Mouse (Mus musculus) kidney, embryonic 14.5 days (tissue): ENCODE data around the gene Gnas. TPM values are rescaled to one million over a fixed set of nuclear protein-coding genes. Genes with fewer than 3 reads are reported as not detected.

Experiments used
- ATAC-seq: fragments of 200-750 bp; cut with Nextera tagmentation; 2 replicates; pipeline ENCODE4 v1.8.0; 2017; ENCODE audit warnings: moderate number of reproducible peaks, mild to moderate bottlenecking, moderate TSS enrichment, moderate library complexity; ENCODE audit not compliant: low FRiP score, low TSS enrichment
- H3K27ac ChIP-seq: fragments of 300-500 bp; sonication (generic); 2 replicates; pipeline ENCODE4 v1.5.1; 2014; ENCODE audit warnings: low read depth, mild to moderate bottlenecking, low read length, moderate library complexity, mixed read lengths
- H3K27me3 ChIP-seq: fragments of 300-500 bp; sonication (generic); 2 replicates; pipeline ENCODE4 v1.6.1; 2014; ENCODE audit warnings: mild to moderate bottlenecking, low read length; ENCODE audit not compliant: control insufficient read depth, insufficient read depth
- H3K36me3 ChIP-seq: fragments of 300-500 bp; sonication (generic); 2 replicates; pipeline ENCODE4 v1.6.1; 2014; ENCODE audit warnings: low read length, mixed read lengths; ENCODE audit not compliant: control insufficient read depth, insufficient read depth
- H3K4me1 ChIP-seq: fragments of 300-500 bp; sonication (generic); 2 replicates; pipeline ENCODE4 v1.6.1; 2014; ENCODE audit warnings: low read length, mixed read lengths; ENCODE audit not compliant: control insufficient read depth, insufficient read depth
- H3K4me2 ChIP-seq: fragments of 300-500 bp; sonication (generic); replicated peaks from 2 replicates; pipeline ENCODE4 v1.6.1; 2014; ENCODE audit warnings: low read depth, mild to moderate bottlenecking, low read length
- H3K4me3 ChIP-seq: fragments of 300-500 bp; sonication (generic); 2 replicates; pipeline ENCODE4 v1.5.1; 2014; ENCODE audit warnings: mild to moderate bottlenecking, low read length
- H3K9ac ChIP-seq: fragments of 300-500 bp; sonication (generic); 2 replicates; pipeline ENCODE4 v1.6.1; 2014; ENCODE audit warnings: low read depth, mild to moderate bottlenecking, low read length, moderate library complexity
- H3K9me3 ChIP-seq: fragments of 300-500 bp; sonication (generic); 2 replicates; pipeline ENCODE4 v1.6.1; 2016; ENCODE audit warnings: low read length; ENCODE audit not compliant: control insufficient read depth
- WGBS: fragments of 180-500 bp; shearing (Covaris S2); extraction: QIAGEN DNeasy Blood & Tissue Kit; methylation state at CpG from one replicate; pipeline ENCODE4 v1.1.7; 2014; 5-methylcytosine and 5-hydroxymethylcytosine counted together
- polyA plus RNA-seq: library from polyadenylated mRNA; unstranded; fragments of >200 nt; fragmentation: Nextera tagmentation; extraction: Ambion mirVana; gene quantifications from 2 replicates; pipeline ENCODE4 v1.2.1, GENCODE M21; 2014

Gene Gnas
- polyA plus RNA-seq, 1 experiment from 2014 or later: 1,592 TPM

GRCm38 (mm10) chr2:174339701-174340100, 55.6 kb downstream of the Gnas start:
- Histone ChIP-seq H3K27me3 (no peaks in the 10 kb centered on the region), H3K9me3 (no peaks in the 10 kb centered on the region), H3K4me1 (peaks cover 64% of the 10 kb centered on the region), H3K9ac (no peak overlapping the region), H3K27ac (no peak overlapping the region), H3K36me3 (peaks cover 38% of the 10 kb centered on the region), H3K4me2 (no peak overlapping the region), H3K4me3 (no peak overlapping the region)
- ATAC-seq: 0 out of 2 replicates have a peak, but pooled peaks have one; percentile 17
- 82% methylated on average over 1 of the region's 1 CpGs for WGBS

GRCm38 (mm10) chr2:174340229-174340892, 56.2 kb downstream of the Gnas start:
- no peak overlapping the region for H3K4me3 ChIP-seq
- H3K4me2 ChIP-seq: no peak overlapping the region
- no peak overlapping the region for H3K9ac ChIP-seq
- H3K27me3 ChIP-seq: no peaks in the 10 kb centered on the region
- H3K36me3 ChIP-seq: peaks cover 40% of the 10 kb centered on the region
- H3K9me3 ChIP-seq: no peaks in the 10 kb centered on the region
- H3K4me1 ChIP-seq: peaks cover 61% of the 10 kb centered on the region
- 82% methylated on average over 3 of the region's 3 CpGs for whole genome bisulfite sequencing
- H3K27ac ChIP-seq: peak overlapping the region; percentile 12; the same call in 1 of the 2 replicates
- ATAC-seq: no peak

GRCm38 (mm10) chr2:174340893-174341580, 56.9 kb downstream of the Gnas start:
- peaks cover 47% of the 10 kb centered on the region for H3K36me3 ChIP-seq
- ATAC-seq: no peak
- WGBS: 76% methylated on average over 4 of the region's 4 CpGs
- H3K9ac ChIP-seq: no peak overlapping the region
- H3K27ac ChIP-seq: no peak overlapping the region
- no peak overlapping the region for H3K4me3 ChIP-seq
- H3K9me3 ChIP-seq: no peaks in the 10 kb centered on the region
- no peak overlapping the region for H3K4me2 ChIP-seq
- peaks cover 59% of the 10 kb centered on the region for H3K4me1 ChIP-seq
- no peaks in the 10 kb centered on the region for H3K27me3 ChIP-seq

GRCm38 (mm10) chr2:174342793-174343400, 58.8 kb downstream of the Gnas start:
- WGBS: 40% methylated on average over 8 of the region's 8 CpGs
- peak overlapping the region; percentile 73; the same call in 1 of the 2 replicates for H3K27ac ChIP-seq
- H3K9me3 ChIP-seq: no peaks in the 10 kb centered on the region
- peaks cover 50% of the 10 kb centered on the region for H3K4me1 ChIP-seq
- no peak overlapping the region for H3K9ac ChIP-seq
- H3K4me3 ChIP-seq: no peak overlapping the region
- ATAC-seq: no peak
- no peak overlapping the region for H3K4me2 ChIP-seq
- no peaks in the 10 kb centered on the region for H3K27me3 ChIP-seq
- H3K36me3 ChIP-seq: peaks cover 53% of the 10 kb centered on the region

GRCm38 (mm10) chr2:174343566-174343965, 59.4 kb downstream of the Gnas start:
- Histone ChIP-seq H3K27ac (peak overlapping the region; percentile 73), H3K36me3 (peaks cover 53% of the 10 kb centered on the region), H3K27me3 (no peaks in the 10 kb centered on the region), H3K9ac (no peak overlapping the region), H3K4me1 (peaks cover 47% of the 10 kb centered on the region), H3K9me3 (no peaks in the 10 kb centered on the region), H3K4me2 (peak overlapping the region; percentile 9; the same call in 1 of the 2 replicates), H3K4me3 (no peak overlapping the region)
- 0 out of 2 replicates have a peak, but pooled peaks have one; percentile 22 for ATAC-seq
- WGBS: 0% methylated on average over 1 of the region's 1 CpGs

GRCm38 (mm10) chr2:174344003-174344655, 60.0 kb downstream of the Gnas start:
- H3K36me3 ChIP-seq: peaks cover 53% of the 10 kb centered on the region
- no peak overlapping the region for H3K4me3 ChIP-seq
- H3K4me2 ChIP-seq: peak overlapping the region; percentile 9; the same call in 1 of the 2 replicates
- 7% methylated on average over 3 of the region's 3 CpGs for WGBS
- H3K9me3 ChIP-seq: no peaks in the 10 kb centered on the region
- peak overlapping the region; percentile 73 for H3K27ac ChIP-seq
- H3K9ac ChIP-seq: no peak overlapping the region
- ATAC-seq: peak; percentile 77
- no peaks in the 10 kb centered on the region for H3K27me3 ChIP-seq
- H3K4me1 ChIP-seq: peaks cover 44% of the 10 kb centered on the region

GRCm38 (mm10) chr2:174344996-174345395, 60.9 kb downstream of the Gnas start:
- Histone ChIP-seq H3K4me3 (no peak overlapping the region), H3K27ac (peak overlapping the region; percentile 39; the same call in 1 of the 2 replicates), H3K4me1 (peaks cover 38% of the 10 kb centered on the region), H3K4me2 (no peak overlapping the region), H3K9ac (no peak overlapping the region), H3K27me3 (no peaks in the 10 kb centered on the region), H3K36me3 (peaks cover 53% of the 10 kb centered on the region), H3K9me3 (no peaks in the 10 kb centered on the region)
- WGBS: 95% methylated on average over 16 of the region's 16 CpGs
- no peak for ATAC-seq

GRCm38 (mm10) chr2:174346612-174346998, 62.5 kb downstream of the Gnas start, which contains the start of gene Gm20721:
Gm20721 (minus strand) TSS chr2:174346712.
- Histone ChIP-seq H3K36me3 (peaks cover 48% of the 10 kb centered on the region), H3K4me2 (no peak within 1 kb of the TSS), H3K9me3 (no peaks in the 10 kb centered on the region), H3K4me1 (peaks cover 25% of the 10 kb centered on the region), H3K9ac (no peak within 1 kb of the TSS), H3K27me3 (no peaks in the 10 kb centered on the region), H3K4me3 (no peak within 1 kb of the TSS), H3K27ac (no peak within 1 kb of the TSS)
- ATAC-seq: no peak
- 94% methylated on average over 5 of the region's 5 CpGs for WGBS
